Mouse (Mus musculus): ENCODE results near the gene Loxl3.
A peak's percentile ranks its signal among the peaks of the same experiment; 100 is the strongest.

GRCm38 (mm10) chr6:83054871-83055431, 21.0 kb downstream of the Loxl3 start, which contains the start of gene Htra2:
- TF ChIP-seq CTCF (conservative IDR thresholded peaks at IDR 0.05; ENCODE audit: insufficient read depth, insufficient read length, low read depth, low read length) (peak; percentile 30; the same call in 1 of the 2 replicates), POLR2A (IDR thresholded peaks at IDR 0.05; ENCODE audit: low read depth, low read length) (no peak)

Measured in kidney, adult 2 months (tissue).